Mouse (Mus musculus) right cerebral cortex, postnatal 36 days (tissue): Measurements from ENCODE around the gene Stk38.
A peak's percentile ranks its signal among the peaks of the same experiment; 100 is the strongest.

Experiments used
- DNase-seq, 2 experiments: peaks; one replicate each; pipeline ENCODE4 v3.0.0; 2022; ENCODE audit warnings: low spot score in 2 of 2, mixed read lengths in 1 of 2

Gene Stk38

DNA sequence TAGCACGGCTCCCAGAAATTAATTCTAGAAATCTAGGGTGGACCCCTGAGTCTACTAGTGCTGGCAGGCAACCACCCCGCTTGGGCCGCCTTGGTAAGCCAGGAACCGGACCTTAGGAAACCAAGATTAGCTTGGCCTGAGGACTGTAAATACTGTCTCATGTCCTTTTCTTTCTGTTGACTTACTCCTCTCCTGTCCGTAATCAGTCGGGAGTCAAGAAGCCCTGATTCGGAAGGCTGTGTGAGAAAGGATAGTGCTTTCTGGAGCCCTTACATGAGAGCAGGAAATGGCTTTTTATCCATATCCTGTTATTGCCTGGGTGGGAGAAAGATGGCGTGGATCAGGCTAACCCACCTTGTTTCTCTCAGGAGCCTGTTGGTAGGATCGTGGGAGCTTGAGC is 54.5 kb downstream of the Stk38 start:
- DNase-seq, result no peak

DNA sequence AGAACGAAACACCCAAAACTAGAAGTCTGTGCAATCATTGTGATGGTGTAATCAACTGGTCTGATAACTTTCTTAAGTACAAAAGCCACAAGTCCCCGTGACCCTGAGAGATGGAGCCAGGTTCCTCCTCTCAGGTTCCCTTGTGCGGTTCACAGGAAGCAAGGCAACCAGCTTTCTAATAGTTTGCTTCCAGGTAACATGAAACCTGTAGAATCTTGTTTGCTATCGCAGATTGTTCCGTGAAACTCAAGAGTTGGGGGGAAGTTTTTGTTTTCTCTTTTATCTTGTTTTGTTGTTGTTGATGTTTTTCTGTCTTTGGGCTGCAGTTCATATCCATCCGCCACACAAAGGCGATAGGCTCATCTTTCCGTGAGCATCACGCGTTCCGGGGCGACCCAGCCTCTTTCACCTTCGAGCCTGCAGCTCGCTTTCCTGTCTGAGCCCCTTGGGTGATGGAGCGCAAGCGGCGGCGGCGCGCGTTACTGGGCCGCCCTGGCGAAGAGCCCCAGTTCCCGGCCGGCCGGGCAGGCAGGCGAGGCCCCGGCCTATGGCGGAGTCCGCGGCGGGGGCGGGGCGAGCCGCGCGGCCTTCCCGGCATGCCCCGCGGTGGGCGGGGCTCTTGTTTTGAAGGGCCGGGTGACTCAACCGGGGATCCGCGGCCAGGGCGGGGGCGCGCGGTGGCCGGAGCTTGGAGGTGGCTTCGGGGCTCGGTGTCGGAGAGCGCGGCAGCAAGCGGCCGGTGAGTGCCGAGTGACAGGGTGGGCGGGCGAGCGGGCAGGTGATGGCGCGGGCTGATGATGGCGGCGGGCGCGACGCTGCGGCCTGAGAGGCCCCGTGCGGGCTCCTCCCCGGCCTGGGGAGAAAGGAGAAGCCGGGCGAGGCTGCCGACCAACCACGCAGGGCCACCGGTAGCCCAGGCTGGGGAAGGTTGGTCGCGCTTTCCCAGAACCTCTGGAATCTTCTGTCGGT is 55.7 kb downstream of the Stk38 start, which contains the start of gene Kctd20:
TSS of gene Kctd20 (plus strand) at position 120 of the 969 bp plus-strand sequence.
- peak; percentile 73 to 80 for DNase-seq

DNA sequence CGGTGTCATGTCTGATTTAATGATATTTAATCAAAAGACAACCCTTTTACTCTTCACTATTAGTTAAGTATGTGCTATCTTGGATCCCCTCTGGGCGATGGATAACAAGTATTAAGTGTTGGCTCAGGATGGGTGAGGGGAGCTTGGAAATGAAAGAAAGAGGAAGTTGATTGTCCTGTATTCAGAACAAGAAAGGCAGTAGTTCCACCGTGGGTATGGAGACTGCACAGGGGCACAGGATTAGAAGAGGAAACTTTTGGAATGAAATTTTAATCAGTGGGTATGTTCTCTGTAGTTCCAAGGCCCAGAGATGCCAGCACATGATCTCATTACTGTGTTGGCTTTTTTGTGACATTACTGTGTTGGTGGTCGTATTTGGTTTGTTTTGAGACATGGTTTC is 57.0 kb downstream of the Stk38 start:
- no peak for DNase-seq

DNA sequence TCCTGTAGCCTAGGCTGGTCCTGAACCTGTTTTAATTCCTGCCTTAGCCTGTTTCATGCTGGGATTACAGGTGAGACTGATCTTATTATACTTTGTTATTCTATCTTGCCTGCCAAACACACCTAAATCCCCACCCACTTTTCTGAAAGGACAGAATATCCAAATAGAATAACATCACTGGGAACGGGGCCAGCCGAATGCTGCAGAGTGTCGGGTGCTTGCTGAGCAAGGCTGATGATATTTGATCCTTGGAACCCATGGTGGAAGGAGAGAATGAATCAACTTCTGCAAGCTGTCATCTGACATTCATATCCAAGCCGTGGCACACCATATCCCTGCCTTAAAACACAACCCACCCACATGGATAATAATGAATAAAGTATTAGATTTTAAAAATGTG is 59.1 kb downstream of the Stk38 start:
- DNase-seq, result no peak

DNA sequence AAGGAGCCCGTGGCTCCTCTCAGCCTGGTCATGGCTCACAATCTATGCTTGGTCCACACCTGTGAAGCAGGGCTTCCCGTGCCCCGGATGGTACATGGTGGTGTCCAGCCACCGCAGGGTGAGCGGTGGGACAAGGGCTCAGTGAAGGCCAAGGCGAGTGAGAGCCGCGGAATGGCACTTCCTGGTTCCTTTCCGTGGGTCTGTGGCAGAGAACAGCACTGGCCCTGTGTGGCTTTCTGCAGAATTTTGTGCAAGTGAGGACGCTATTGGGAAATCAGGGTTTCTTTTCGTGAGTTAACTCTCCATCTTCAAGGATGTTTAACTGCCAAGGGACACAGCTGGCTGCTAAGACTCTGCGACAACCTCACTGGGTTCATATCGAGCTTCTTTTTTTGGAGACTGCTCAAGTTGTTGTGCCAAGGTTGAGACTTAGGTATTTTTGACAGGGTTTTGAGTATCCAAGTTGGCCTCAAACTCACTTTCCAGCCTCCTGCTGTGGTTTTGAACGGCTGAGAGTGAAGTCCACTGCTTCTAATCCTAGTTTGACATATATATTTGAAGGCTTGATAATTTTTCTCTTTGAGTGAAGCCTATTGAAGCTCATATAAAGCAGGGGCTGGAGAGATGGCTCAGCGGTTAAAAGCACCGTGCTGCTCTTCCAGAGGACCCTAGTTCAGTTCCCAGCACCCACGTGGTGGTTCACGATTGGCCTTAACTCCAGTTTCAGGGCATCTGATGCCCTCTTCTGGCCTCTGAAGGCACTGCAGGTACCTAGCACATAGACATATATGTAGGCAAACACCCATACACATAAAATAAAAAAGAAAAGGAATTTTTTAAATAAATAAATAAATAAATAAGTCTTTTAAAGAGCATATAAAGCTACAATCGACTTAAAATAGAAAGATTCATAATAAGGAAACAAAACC is 60.5 kb downstream of the Stk38 start:
- DNase-seq, result no peak

DNA sequence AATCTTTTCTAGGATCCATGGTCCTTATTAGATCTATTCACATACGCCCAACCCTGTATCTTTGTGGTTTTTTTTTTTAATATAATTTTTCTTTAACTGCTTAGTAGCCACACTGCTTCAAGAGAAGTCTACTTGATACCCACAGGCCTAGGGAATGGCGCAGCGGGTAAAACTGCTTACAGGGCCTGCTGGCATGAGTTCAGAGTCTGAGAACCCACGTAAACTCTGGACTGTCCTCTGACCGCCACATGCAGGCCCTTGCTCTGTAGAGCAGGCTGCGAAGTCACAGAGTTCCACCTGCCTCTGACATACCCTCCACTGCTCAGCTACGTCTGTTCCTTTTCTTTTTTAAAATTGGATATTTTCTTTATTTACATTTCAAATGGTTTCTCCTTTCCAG is 63.3 kb downstream of the Stk38 start:
- DNase-seq, result no peak

DNA sequence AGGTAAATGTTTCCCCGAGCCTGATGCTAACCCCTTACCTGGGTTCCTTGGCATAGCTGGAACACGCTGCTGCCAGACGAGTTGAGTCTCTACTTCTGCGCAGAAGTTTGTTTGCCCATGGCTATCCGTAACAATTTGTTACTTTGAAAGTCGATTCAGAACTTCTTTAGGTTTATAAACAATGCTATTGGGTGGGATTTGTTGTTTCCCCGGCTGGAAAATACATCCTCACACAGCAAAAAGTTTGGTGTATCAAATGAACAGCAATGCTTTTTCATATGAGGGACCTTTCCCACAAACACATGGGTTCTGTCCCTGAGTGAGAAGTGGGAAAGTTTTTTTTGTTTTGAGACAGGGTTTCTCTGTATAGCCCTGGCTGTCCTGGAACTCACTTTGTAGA is 64.1 kb downstream of the Stk38 start, which contains the start of gene Pxt1:
TSS of gene Pxt1 (minus strand) at position 101 of the 400 bp plus-strand sequence.
- no peak for DNase-seq

DNA sequence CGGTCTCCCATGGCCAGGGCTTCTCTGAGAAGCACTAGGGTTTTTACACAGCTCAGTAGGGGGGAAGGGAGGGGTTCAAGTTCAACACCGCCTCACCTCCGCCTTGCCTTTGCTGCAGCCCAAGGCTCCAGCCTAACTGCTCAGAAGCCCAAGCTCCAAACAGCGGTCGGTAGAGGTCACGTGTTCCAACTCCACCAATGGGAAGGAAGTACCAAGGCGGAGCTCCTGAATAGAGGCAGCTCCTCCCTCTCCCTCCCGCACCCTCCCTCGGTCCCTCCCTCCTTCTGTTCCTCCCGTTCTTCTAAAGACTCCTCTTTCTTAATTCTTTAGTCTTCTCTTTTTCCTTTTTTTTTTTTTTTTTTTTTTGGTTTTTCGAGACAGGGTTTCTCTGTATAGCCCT is 65.7 kb downstream of the Stk38 start:
- DNase-seq, result no peak

DNA sequence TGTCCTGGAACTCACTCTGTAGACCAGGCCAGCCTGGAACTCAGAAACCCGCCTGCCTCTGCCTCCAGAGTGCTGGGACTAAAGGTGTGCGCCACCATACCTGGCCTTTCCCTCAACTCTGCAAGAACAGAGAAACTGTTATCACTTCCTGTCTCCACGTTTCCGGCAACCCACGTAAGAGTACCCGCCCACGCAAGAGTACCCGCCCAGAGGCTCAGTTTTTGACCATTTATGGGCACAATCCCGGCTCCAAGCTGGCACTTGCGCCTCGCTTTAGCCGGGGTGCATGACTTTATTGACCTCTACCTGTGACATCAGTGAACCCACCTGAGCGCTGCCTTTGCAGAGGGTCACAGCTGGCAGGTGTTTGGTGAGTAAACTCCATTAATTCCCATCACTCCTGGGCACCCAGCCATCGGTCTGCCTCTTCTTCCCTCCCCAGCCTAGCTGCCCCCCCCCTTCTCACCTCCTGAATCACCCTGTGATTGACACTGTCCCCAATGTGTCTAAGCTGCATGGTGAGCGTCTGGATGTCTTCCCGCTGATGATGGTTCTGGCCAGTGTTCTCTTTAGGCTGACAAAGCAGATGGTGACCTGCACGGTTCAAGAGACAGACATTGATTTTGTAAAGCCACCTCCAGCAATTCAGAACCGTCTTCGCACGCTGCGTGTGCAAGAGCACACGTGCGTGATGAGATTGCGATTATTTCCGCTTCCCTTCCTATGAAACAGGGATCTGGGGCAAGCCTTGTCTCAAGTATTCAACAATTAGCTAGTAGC is 66.8 kb downstream of the Stk38 start:
- no peak for DNase-seq

DNA sequence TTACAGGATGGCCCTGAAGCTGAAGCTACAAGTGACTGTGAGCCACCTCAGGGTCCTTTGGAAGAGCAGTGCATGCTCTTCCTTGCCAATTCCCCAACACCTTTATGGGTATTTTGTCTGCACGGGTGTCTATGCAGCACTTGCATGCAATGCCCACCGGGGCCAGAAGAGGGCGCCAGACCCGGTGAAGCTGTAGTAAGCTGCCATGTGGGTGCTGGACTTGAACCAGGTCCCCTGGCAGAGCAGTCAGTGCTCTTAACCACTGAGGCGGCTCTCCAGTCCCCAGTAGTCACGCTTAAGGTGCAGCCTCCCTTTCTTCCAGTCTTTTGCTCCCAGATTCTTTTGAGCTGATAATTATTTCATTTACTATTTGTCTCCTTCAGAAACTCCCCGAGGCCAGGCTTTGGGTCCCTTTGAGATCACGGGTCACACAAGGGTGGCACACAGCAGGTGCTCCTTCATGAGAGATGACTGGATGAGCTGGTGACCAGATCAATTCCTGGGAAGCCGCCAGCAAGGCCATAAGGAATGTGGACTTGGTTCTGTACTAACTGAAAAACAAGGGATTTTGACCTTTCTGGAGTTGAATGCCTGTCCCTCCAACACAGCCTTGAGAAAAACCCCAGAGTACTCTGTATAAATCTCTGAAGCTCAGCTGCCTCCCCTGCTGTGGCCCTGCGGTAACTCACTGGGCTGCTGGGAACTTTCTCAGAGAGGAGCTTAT is 71.0 kb downstream of the Stk38 start:
- DNase-seq, result no peak

DNA sequence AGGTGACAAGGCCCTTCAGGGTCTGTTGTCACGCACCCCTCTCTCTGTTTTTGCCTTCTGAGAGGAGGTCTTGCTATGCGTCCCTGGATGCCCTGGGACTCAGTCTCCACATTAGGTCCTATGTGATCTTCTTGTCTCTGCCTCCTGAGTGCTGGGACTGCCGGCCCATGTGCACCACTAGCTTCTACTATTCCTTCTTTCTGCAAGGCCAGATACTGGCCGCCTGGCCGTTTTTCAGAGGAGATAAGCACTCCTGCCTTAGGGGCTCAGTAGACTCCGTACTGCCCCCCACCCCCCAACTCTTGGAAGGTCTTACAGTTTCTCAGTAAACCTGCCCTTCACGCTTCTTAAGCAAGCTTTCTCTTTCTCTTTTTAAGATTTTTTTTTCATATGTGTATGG is 71.7 kb downstream of the Stk38 start:
- DNase-seq, result no peak

DNA sequence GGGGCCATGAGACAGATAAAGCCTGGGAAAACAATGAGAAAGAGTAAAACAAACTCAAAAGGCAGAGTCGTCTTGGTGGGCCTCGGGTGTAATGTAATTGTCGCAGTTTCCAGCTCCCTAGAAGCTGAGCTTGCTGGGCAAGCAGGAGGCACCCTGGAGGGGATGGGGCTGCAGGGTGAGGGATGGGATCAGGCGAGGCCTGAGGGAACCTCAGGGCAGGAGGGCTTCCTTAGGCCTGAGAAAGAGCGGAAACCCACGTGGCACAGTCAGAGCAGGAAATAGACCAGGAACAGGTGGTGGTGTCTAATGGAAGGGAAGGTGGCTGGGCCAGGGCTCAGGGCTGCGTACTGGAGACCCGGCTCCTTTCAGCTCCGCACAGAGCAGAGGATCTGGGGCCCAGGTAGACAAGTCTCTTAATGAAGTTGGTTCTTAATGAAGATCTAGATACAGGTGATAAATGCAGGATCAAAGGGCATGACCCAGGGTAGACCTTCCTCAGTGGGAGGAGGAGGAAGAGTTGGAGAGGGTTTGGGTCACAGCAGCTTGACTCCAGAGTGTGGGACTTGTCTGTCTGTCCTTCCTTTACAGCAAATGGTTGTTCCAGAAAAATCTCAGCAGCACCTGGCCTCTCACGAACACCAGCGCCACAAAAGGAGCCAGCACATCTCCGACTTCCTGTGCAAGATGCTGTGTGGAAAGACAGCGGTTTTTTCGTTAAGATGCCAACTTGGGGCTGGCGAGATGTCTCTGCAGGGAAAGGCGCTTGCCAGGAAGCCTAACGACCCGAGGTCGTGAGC is 73.5 kb downstream of the Stk38 start:
- no peak for DNase-seq

DNA sequence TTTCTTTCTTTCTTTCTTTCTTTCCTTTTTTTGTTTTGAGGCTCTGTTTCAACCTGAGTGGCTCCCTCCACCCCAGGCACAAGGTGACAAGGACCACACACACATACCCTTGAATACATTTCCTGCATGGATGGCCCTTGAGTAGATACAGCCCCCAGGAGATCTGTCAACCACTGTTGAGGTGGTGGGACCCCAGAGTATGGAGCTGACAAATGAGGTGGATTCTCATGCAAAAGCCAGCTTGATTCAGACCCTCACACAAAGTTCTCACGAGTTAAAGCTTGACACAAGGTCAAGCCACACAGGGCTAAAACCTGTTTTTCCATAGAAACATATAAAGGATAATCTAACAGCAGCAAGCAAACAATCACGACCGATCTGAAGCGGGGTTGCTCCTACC is 75.5 kb downstream of the Stk38 start:
- no peak for DNase-seq

DNA sequence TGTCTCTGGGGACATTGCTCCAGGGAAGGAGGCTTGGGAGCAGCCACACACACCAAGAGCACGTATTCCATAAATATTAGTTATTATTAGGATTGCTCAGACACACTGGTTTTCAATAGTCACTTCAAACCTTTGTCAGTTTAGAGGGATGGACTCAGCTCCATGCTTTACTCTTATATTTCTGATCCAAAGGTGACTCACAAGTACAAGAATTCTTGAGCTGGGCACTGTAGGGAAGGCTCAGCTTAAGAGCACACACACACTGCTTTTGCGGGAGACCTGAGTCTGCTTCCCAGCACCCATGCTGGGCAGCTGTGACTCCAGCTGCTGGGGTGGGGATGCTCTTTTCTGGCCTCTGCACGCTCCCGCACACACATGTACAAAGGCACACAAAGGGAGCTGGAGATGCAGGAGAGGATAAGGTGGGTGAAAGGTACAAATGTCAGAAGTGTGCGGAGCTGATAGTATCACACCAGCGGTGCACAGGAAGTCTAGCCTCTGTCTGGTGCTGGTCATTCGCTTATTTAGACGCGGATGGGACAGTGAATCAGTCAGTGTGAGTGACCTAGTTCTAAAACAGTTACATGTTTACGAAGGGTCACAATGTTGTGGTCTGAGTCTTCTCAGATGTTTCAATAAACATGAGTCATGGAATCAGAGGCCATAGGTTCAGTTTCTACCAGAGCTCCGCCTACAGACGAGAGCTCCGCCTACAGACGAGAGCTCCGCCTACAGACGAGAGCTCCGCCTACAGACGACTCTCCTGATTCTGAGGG is 76.2 kb downstream of the Stk38 start:
- no peak for DNase-seq

DNA sequence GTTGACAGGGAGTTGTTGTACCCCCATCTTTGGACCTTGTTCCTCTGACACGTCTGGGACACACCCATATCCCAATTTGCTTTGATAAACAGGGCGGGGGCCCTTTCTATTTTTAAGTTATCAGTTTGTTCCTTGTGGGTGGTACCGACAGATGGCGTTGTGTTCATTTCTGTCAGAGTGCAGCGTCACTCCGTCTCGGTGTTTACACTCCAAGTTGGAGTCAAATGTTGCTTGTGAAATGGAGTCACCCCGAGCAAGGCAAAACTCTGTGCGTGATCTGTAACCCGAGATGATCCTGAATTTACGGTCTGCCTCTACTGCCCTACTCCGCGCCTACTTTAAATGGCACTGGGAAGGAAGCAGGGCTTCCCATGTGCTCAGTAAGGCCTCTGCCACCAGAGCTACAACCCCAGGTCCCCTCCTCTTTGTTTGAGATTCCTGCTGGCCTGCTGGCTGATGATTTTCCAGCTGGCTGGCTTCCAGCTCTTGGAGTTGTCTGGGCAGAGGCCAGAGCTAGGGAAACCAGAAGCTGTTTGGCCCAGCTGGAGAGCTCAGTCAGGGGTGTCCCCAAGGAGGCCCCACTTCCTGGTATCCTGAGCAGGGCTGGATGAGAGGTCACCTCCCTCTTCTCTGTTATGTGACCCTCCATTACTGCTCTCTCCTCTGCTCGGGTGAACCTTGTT is 77.3 kb downstream of the Stk38 start:
- no peak for DNase-seq

DNA sequence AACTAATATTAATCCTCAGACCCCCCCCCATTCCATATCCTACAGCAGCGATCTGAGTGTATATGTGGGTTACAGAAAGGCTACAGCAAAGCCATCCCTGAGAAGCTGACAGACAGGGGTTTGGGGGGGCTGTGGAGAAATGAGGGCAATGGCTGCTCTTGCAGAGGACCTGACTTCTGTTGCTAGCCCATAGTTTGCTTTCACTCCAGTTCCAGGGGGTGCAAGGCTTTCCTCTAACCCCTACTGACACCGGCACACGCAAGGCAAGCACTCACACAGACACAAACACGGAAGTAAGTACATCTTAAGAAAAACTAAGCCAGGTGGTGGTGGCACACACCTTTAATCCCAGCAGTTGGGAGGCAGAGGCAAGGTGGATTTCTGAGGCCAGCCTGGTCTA is 78.4 kb downstream of the Stk38 start:
- no peak for DNase-seq

DNA sequence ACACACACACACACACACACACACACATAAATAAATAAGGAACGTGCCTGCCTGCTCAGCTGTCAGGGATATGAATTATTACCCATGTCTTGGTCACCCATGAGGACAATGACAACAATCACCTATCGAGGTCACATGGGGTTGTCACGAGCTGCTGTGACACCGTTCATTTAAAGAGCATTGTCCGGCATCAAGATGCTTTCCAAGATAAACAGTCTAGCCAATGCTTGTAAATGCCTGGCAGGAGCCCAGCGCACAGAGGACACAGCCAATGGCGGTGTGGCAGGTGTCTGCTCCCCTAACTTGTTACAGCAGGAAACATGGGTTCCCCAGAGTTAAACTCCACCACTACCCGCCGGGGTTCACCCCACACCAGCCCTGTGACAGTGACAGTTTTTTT is 79.8 kb downstream of the Stk38 start:
- no peak for DNase-seq

DNA sequence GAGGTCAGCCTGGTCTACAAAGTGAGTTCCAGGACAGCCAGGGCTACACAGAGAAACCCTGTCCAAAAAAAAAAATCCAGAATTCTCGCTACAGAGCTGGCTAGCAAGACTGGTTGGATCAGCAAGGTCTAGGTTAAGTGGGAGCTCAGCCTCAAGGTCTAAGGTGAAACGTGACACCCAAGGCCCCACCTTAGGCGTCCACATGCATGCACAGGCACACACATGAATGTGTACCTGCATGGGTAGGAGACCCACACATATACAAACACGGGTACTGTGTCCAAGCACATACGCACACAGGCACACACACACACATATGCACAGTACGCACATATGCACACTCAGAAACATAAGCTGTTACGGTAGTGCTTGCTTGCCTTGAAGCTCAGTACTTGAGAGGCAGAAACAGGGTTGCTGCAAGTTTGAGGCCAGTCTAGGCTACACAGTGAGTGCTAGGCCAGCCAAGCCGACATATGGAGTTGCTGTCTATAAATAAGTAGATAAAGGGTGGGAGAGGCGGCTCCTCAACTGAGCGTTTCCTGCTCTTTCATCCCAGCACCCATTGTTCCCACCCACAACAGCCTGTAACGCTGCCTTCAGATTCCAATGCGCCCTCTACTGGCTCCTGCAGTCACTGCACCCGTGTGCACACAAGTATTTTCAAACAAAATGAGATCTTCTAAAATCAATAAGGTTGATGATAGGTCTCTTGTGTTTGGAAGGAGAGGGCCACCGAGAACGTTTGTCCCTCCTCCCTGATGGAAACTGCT is 80.7 kb downstream of the Stk38 start:
- no peak for DNase-seq
